Mouse (Mus musculus) heart, adult 2 months (tissue): ENCODE results near the gene Acy3.

ENCODE experiments used
- CTCF ChIP-seq: fragments of 200-600 bp; IDR thresholded peaks from 2 replicates; pipeline ENCODE4 v1.8.1; 2022; ENCODE audit warnings: antibody characterized with exemption, mild to moderate bottlenecking, moderate library complexity
- EP300 ChIP-seq: fragments of 200-500 bp; IDR thresholded peaks from 2 replicates; pipeline ENCODE4 v1.6.1; 2011; ENCODE audit warnings: low read depth, low read length, control low read depth; ENCODE audit not compliant: insufficient read depth
- POLR2A ChIP-seq: fragments of 200-500 bp; IDR thresholded peaks from 2 replicates; pipeline ENCODE4 v1.6.1; 2011; ENCODE audit warnings: mild to moderate bottlenecking, low read depth, low read length, control low read depth; ENCODE audit not compliant: insufficient read depth

GRCm38 (mm10) chr19:4033298-4033697 is 46.9 kb downstream of the Acy3 start:
- no peak for TF ChIP-seq EP300
- TF ChIP-seq POLR2A: no peak
- no peak for TF ChIP-seq CTCF
